ENCODE assay signal across 8 mouse cellular contexts in genomic region chr11:58954170-58954419, GRCm38 (mm10). TPM values are rescaled to one million over a fixed set of nuclear protein-coding genes. Genes with fewer than 3 reads are reported as not detected.
DNase-seq lines count a peak whose midpoint lies in the region; ATAC-seq and TF ChIP-seq lines count a peak whose summit lies in the region.
"Not testable (repeated sequence)": the region's sequence is repeated elsewhere in the genome, so short reads cannot be mapped to it uniquely, and the experiment has no call there.

No protein-coding gene starts in this region.

- 0% methylated on average over 14 of the region's 17 CpGs for WGBS in embryonic facial prominence, embryonic 11.5 days
- 0% methylated on average over 14 of the region's 17 CpGs for WGBS in forebrain, postnatal 0 days
- WGBS in hindbrain, embryonic 12.5 days = 0% methylated on average over 13 of the region's 17 CpGs
- 0% methylated on average over 12 of the region's 17 CpGs for WGBS in kidney, embryonic 16.5 days
- under 1% methylated on average over 16 of the region's 17 CpGs for WGBS in liver, embryonic 14.5 days (ENCODE audit: insufficient replicate concordance)
- under 1% methylated on average over 17 of the region's 17 CpGs for WGBS in midbrain, embryonic 13.5 days

- TF ChIP-seq EP300 in liver, embryonic 14.5 days (IDR thresholded peaks at IDR 0.05; ENCODE audit: low read depth) = not testable (repeated sequence)

- peaks cover 53% of the 10 kb centered on the region for H3K27me3 ChIP-seq in E14TG2a.4 (ENCODE audit: insufficient read depth, low read length)
- H3K27me3 ChIP-seq in embryonic facial prominence, embryonic 11.5 days (ENCODE audit: control insufficient read depth, insufficient read depth, low read length); forebrain, postnatal 0 days (ENCODE audit: insufficient read depth, low read length); hindbrain, embryonic 12.5 days; kidney, embryonic 16.5 days (ENCODE audit: insufficient read depth, low read length); midbrain, embryonic 13.5 days: not testable (repeated sequence)
- H3K27me3 ChIP-seq in liver, embryonic 14.5 days (ENCODE audit: control insufficient read depth, insufficient read depth, low read length) = peaks cover 18% of the 10 kb centered on the region

- H3K36me3 ChIP-seq in E14TG2a.4 (ENCODE audit: insufficient read depth, low read length) = peaks cover 20% of the 10 kb centered on the region
- H3K36me3 ChIP-seq in embryonic facial prominence, embryonic 11.5 days (replicated peaks; ENCODE audit: control insufficient read depth, insufficient read depth, low read depth, low read length); forebrain, postnatal 0 days (ENCODE audit: insufficient read depth); hindbrain, embryonic 12.5 days; midbrain, embryonic 13.5 days: not testable (repeated sequence)
- H3K36me3 ChIP-seq in kidney, embryonic 16.5 days (ENCODE audit: insufficient read depth, low read length) = peaks cover 16% of the 10 kb centered on the region; the same call in 1 of the 2 replicates
- peaks cover 14% of the 10 kb centered on the region for H3K36me3 ChIP-seq in liver, embryonic 14.5 days (replicated peaks; ENCODE audit: control insufficient read depth, insufficient read depth, low read depth)

- not testable (repeated sequence) for H3K9me3 ChIP-seq in E14TG2a.4 (ENCODE audit: low read length); embryonic facial prominence, embryonic 11.5 days (replicated peaks; ENCODE audit: control insufficient read depth, low read length); forebrain, postnatal 0 days (ENCODE audit: low read length); hindbrain, embryonic 12.5 days (replicated peaks); kidney, embryonic 16.5 days (ENCODE audit: low read length); liver, embryonic 14.5 days (ENCODE audit: control insufficient read depth, low read length); midbrain, embryonic 13.5 days

- H3K4me1 ChIP-seq in E14TG2a.4 (replicated peaks; ENCODE audit: low read depth, low read length) = peaks cover 27% of the 10 kb centered on the region
- H3K4me1 ChIP-seq in embryonic facial prominence, embryonic 11.5 days (ENCODE audit: control insufficient read depth, insufficient read depth, low read length) = not testable (repeated sequence)
- peaks cover 26% of the 10 kb centered on the region for H3K4me1 ChIP-seq in forebrain, postnatal 0 days (ENCODE audit: insufficient read depth)
- H3K4me1 ChIP-seq in hindbrain, embryonic 12.5 days = peaks cover 49% of the 10 kb centered on the region
- H3K4me1 ChIP-seq in kidney, embryonic 16.5 days (ENCODE audit: insufficient read depth, low read length) = peaks cover 31% of the 10 kb centered on the region
- H3K4me1 ChIP-seq in liver, embryonic 14.5 days (replicated peaks; ENCODE audit: control insufficient read depth in 2 of 2, insufficient read depth in 2 of 2, low read length in 1 of 2) = peaks cover 15 to 25% of the 10 kb centered on the region in 2 experiments
- peaks cover 61% of the 10 kb centered on the region for H3K4me1 ChIP-seq in midbrain, embryonic 13.5 days (replicated peaks)

- peak overlapping the region; percentile 84 for H3K4me3 ChIP-seq in E14TG2a.4 (replicated peaks; ENCODE audit: low read length)
- peak overlapping the region; percentile 42 for H3K4me3 ChIP-seq in embryonic facial prominence, embryonic 11.5 days (ENCODE audit: low read depth, low read length)
- H3K4me3 ChIP-seq in forebrain, postnatal 0 days (ENCODE audit: low read depth, low read length) = peak overlapping the region; percentile 59
- H3K4me3 ChIP-seq in hindbrain, embryonic 12.5 days = peak overlapping the region; percentile 87
- H3K4me3 ChIP-seq in kidney, embryonic 16.5 days (ENCODE audit: low read length) = peak overlapping the region; percentile 94
- H3K4me3 ChIP-seq in liver, embryonic 14.5 days (ENCODE audit: insufficient read depth in 1 of 2, low read depth in 2 of 2, low read length in 2 of 2) = peak overlapping the region; percentile 70 to 91
- peak overlapping the region; percentile 87 for H3K4me3 ChIP-seq in midbrain, embryonic 13.5 days (replicated peaks)

- H3K27ac ChIP-seq in embryonic facial prominence, embryonic 11.5 days (replicated peaks; ENCODE audit: low read depth, low read length) = peak overlapping the region; percentile 78; the same call in 1 of the 2 replicates
- peak overlapping the region; percentile 99 for H3K27ac ChIP-seq in forebrain, postnatal 0 days (ENCODE audit: low read depth, low read length)
- H3K27ac ChIP-seq in hindbrain, embryonic 12.5 days = peak overlapping the region; percentile 99
- H3K27ac ChIP-seq in kidney, embryonic 16.5 days (ENCODE audit: low read length) = peak overlapping the region; percentile 100
- H3K27ac ChIP-seq in liver, embryonic 14.5 days = peak overlapping the region; percentile 98
- peak overlapping the region; percentile 100 for H3K27ac ChIP-seq in midbrain, embryonic 13.5 days

- peak; percentile 10; the same call in 1 of the 2 replicates for ATAC-seq in embryonic facial prominence, embryonic 11.5 days (replicated peaks; ENCODE audit: insufficient number of reproducible peaks, low FRiP score, low TSS enrichment, low read depth)
- not testable (repeated sequence) for ATAC-seq in forebrain, postnatal 0 days; hindbrain, embryonic 12.5 days (ENCODE audit: low FRiP score); kidney, embryonic 16.5 days (ENCODE audit: low FRiP score, low TSS enrichment)
- peak; percentile 26; the same call in 1 of the 2 replicates for ATAC-seq in liver, embryonic 14.5 days (ENCODE audit: insufficient read depth)
- ATAC-seq in midbrain, embryonic 13.5 days = peak; percentile 39; the same call in 1 of the 2 replicates

- TF ChIP-seq CTCF in E14TG2a.4 (conservative IDR thresholded peaks at IDR 0.05; ENCODE audit: low read length); forebrain, postnatal 0 days (IDR thresholded peaks at IDR 0.05; ENCODE audit: low read depth); liver, embryonic 14.5 days (IDR thresholded peaks at IDR 0.05; ENCODE audit: low read depth): not testable (repeated sequence)

- not testable (repeated sequence) for DNase-seq in embryonic facial prominence, embryonic 11.5 days (ENCODE audit: low spot score); forebrain, postnatal 0 days; liver, embryonic 14.5 days (ENCODE audit: low read depth in 3 of 3, low spot score in 3 of 3)
- peak; percentile 49 for DNase-seq in ovary, postnatal 36 days (ENCODE audit: low spot score)

- H3K4me2 ChIP-seq in embryonic facial prominence, embryonic 11.5 days (ENCODE audit: low read depth, low read length) = peak overlapping the region; percentile 82
- H3K4me2 ChIP-seq in forebrain, postnatal 0 days (ENCODE audit: low read depth) = peak overlapping the region; percentile 85
- H3K4me2 ChIP-seq in hindbrain, embryonic 12.5 days (replicated peaks) = peak overlapping the region; percentile 95
- peak overlapping the region; percentile 97 for H3K4me2 ChIP-seq in kidney, embryonic 16.5 days (replicated peaks; ENCODE audit: low read depth, low read length)
- peak overlapping the region; percentile 77 for H3K4me2 ChIP-seq in liver, embryonic 14.5 days (ENCODE audit: low read depth)
- H3K4me2 ChIP-seq in midbrain, embryonic 13.5 days (replicated peaks) = peak overlapping the region; percentile 90

- peak overlapping the region; percentile 69 for H3K9ac ChIP-seq in embryonic facial prominence, embryonic 11.5 days (replicated peaks; ENCODE audit: low read length)
- peak overlapping the region; percentile 96 for H3K9ac ChIP-seq in forebrain, postnatal 0 days
- H3K9ac ChIP-seq in hindbrain, embryonic 12.5 days = peak overlapping the region; percentile 90
- peak overlapping the region; percentile 87 for H3K9ac ChIP-seq in kidney, embryonic 16.5 days (replicated peaks; ENCODE audit: low read length)
- H3K9ac ChIP-seq in liver, embryonic 14.5 days (replicated peaks) = peak overlapping the region; percentile 82
- H3K9ac ChIP-seq in midbrain, embryonic 13.5 days (replicated peaks) = peak overlapping the region; percentile 97

RNA-seq across cellular contexts. Expression of gene Hist3h2a, which starts 0.4 kb away (rescaled TPM):
- polyA plus RNA-seq in embryonic facial prominence, embryonic 11.5 days (2014; fragmentation: Nextera tagmentation; extraction: Ambion mirVana) = 33.0 and 35.0 TPM in 2 replicates
- 181 and 199 TPM in 2 replicates for total RNA-seq in forebrain, postnatal 0 days (2014; rRNA removed)
- 58.0 and 58.7 TPM in 2 replicates for polyA plus RNA-seq in forebrain, postnatal 0 days (2015; fragmentation: Nextera tagmentation; extraction: Ambion mirVana)
- 90.1 and 95.9 TPM in 2 replicates for polyA plus RNA-seq in hindbrain, embryonic 12.5 days (2016; fragmentation: Nextera tagmentation; extraction: Ambion mirVana)
- 39.5 and 39.7 TPM in 2 replicates for polyA plus RNA-seq in kidney, embryonic 16.5 days (2015; fragmentation: Nextera tagmentation; extraction: Ambion mirVana)
- 11.0 and 11.5 TPM in 2 replicates for polyA plus RNA-seq in liver, embryonic 14.5 days (2012; rRNA removed)
- 13.5 and 16.7 TPM in 2 replicates for polyA plus RNA-seq in liver, embryonic 14.5 days (2014; fragmentation: Nextera tagmentation; extraction: Ambion mirVana)
- 149 and 155 TPM in 2 replicates for polyA plus RNA-seq in midbrain, embryonic 13.5 days (2015; fragmentation: Nextera tagmentation; extraction: Ambion mirVana)

RNA-seq across cellular contexts. Expression of gene Trim17, which starts 0.4 kb away (rescaled TPM):
- polyA plus RNA-seq in embryonic facial prominence, embryonic 11.5 days (2014; fragmentation: Nextera tagmentation; extraction: Ambion mirVana) = 0.14 and 0.39 TPM in 2 replicates
- total RNA-seq in forebrain, postnatal 0 days (2014; rRNA removed) = 3.4 and 4.0 TPM in 2 replicates
- polyA plus RNA-seq in forebrain, postnatal 0 days (2015; fragmentation: Nextera tagmentation; extraction: Ambion mirVana) = 0.65 TPM in 2 replicates
- polyA plus RNA-seq in hindbrain, embryonic 12.5 days (2016; fragmentation: Nextera tagmentation; extraction: Ambion mirVana) = 1.2 and 1.5 TPM in 2 replicates
- 0.42 and 0.64 TPM in 2 replicates for polyA plus RNA-seq in kidney, embryonic 16.5 days (2015; fragmentation: Nextera tagmentation; extraction: Ambion mirVana)
- 0.05 and 0.06 TPM in 2 replicates for polyA plus RNA-seq in liver, embryonic 14.5 days (2012; rRNA removed)
- polyA plus RNA-seq in liver, embryonic 14.5 days (2014; fragmentation: Nextera tagmentation; extraction: Ambion mirVana) = 0.06 and 0.14 TPM in 2 replicates
- 1.1 and 1.3 TPM in 2 replicates for polyA plus RNA-seq in midbrain, embryonic 13.5 days (2015; fragmentation: Nextera tagmentation; extraction: Ambion mirVana)

RNA-seq across cellular contexts. Expression of gene Hist3h2ba, which starts 5.4 kb away (rescaled TPM):
- polyA plus RNA-seq in embryonic facial prominence, embryonic 11.5 days (2014; fragmentation: Nextera tagmentation; extraction: Ambion mirVana) = 45.1 and 52.2 TPM in 2 replicates
- 446 and 960 TPM in 2 replicates for total RNA-seq in forebrain, postnatal 0 days (2014; rRNA removed)
- polyA plus RNA-seq in forebrain, postnatal 0 days (2015; fragmentation: Nextera tagmentation; extraction: Ambion mirVana) = 111 and 146 TPM in 2 replicates
- 149 and 154 TPM in 2 replicates for polyA plus RNA-seq in hindbrain, embryonic 12.5 days (2016; fragmentation: Nextera tagmentation; extraction: Ambion mirVana)
- polyA plus RNA-seq in kidney, embryonic 16.5 days (2015; fragmentation: Nextera tagmentation; extraction: Ambion mirVana) = 93.4 and 93.5 TPM in 2 replicates
- polyA plus RNA-seq in liver, embryonic 14.5 days (2012; rRNA removed) = 15.7 and 16.0 TPM in 2 replicates
- 4.2 and 6.0 TPM in 2 replicates for polyA plus RNA-seq in liver, embryonic 14.5 days (2014; fragmentation: Nextera tagmentation; extraction: Ambion mirVana)
- polyA plus RNA-seq in midbrain, embryonic 13.5 days (2015; fragmentation: Nextera tagmentation; extraction: Ambion mirVana) = 383 and 402 TPM in 2 replicates

RNA-seq across cellular contexts. Expression of gene Rnf187, which starts 15.4 kb away (rescaled TPM):
- polyA plus RNA-seq in embryonic facial prominence, embryonic 11.5 days (2014; fragmentation: Nextera tagmentation; extraction: Ambion mirVana) = 315 and 331 TPM in 2 replicates
- 668 and 716 TPM in 2 replicates for total RNA-seq in forebrain, postnatal 0 days (2014; rRNA removed)
- 583 and 608 TPM in 2 replicates for polyA plus RNA-seq in forebrain, postnatal 0 days (2015; fragmentation: Nextera tagmentation; extraction: Ambion mirVana)
- polyA plus RNA-seq in hindbrain, embryonic 12.5 days (2016; fragmentation: Nextera tagmentation; extraction: Ambion mirVana) = 498 and 513 TPM in 2 replicates
- 217 and 219 TPM in 2 replicates for polyA plus RNA-seq in kidney, embryonic 16.5 days (2015; fragmentation: Nextera tagmentation; extraction: Ambion mirVana)
- 80.8 and 83.3 TPM in 2 replicates for polyA plus RNA-seq in liver, embryonic 14.5 days (2012; rRNA removed)
- polyA plus RNA-seq in liver, embryonic 14.5 days (2014; fragmentation: Nextera tagmentation; extraction: Ambion mirVana) = 104 and 120 TPM in 2 replicates
- polyA plus RNA-seq in midbrain, embryonic 13.5 days (2015; fragmentation: Nextera tagmentation; extraction: Ambion mirVana) = 453 and 491 TPM in 2 replicates

RNA-seq across cellular contexts. Expression of gene Trim11, which starts 23.8 kb away (rescaled TPM):
- 15.0 and 18.4 TPM in 2 replicates for polyA plus RNA-seq in embryonic facial prominence, embryonic 11.5 days (2014; fragmentation: Nextera tagmentation; extraction: Ambion mirVana)
- 29.2 and 31.9 TPM in 2 replicates for total RNA-seq in forebrain, postnatal 0 days (2014; rRNA removed)
- polyA plus RNA-seq in forebrain, postnatal 0 days (2015; fragmentation: Nextera tagmentation; extraction: Ambion mirVana) = 13.5 and 16.0 TPM in 2 replicates
- 19.3 and 19.5 TPM in 2 replicates for polyA plus RNA-seq in hindbrain, embryonic 12.5 days (2016; fragmentation: Nextera tagmentation; extraction: Ambion mirVana)
- polyA plus RNA-seq in kidney, embryonic 16.5 days (2015; fragmentation: Nextera tagmentation; extraction: Ambion mirVana) = 22.9 and 25.9 TPM in 2 replicates
- polyA plus RNA-seq in liver, embryonic 14.5 days (2012; rRNA removed) = 8.1 and 8.3 TPM in 2 replicates
- polyA plus RNA-seq in liver, embryonic 14.5 days (2014; fragmentation: Nextera tagmentation; extraction: Ambion mirVana) = 6.4 and 6.9 TPM in 2 replicates
- 18.7 and 21.9 TPM in 2 replicates for polyA plus RNA-seq in midbrain, embryonic 13.5 days (2015; fragmentation: Nextera tagmentation; extraction: Ambion mirVana)

Comparison
In these comparisons a context has a peak if more than half of its experiments do, and no peak if none do; other contexts are left out.
1. H3K4me3 ChIP-seq: peak in every context shown above with its lines; median percentile 94 in kidney, embryonic 16.5 days; 87 in hindbrain, embryonic 12.5 days; 87 in midbrain, embryonic 13.5 days; 84 in E14TG2a.4; 80 in liver, embryonic 14.5 days; 59 in forebrain, postnatal 0 days; 42 in embryonic facial prominence, embryonic 11.5 days.